Mouse (Mus musculus) right cerebral cortex, postnatal 25 days (tissue): Measurements from ENCODE around the gene Gpsm1.
A peak's percentile ranks its signal among the peaks of the same experiment; 100 is the strongest.

Experiments
- DNase-seq: peaks from one replicate; pipeline ENCODE4 v3.0.0; 2022

Gene Gpsm1

GRCm38 (mm10) chr2:26315072-26315924, at the start of gene Gpsm1:
Gene Gpsm1 (plus strand): TSS chr2:26315515.
- peak; percentile 85 for DNase-seq

- no peak for DNase-seq
Observed at GRCm38 (mm10) chr2:26266066-26266742, 49.1 kb upstream of the Gpsm1 start.

DNA sequence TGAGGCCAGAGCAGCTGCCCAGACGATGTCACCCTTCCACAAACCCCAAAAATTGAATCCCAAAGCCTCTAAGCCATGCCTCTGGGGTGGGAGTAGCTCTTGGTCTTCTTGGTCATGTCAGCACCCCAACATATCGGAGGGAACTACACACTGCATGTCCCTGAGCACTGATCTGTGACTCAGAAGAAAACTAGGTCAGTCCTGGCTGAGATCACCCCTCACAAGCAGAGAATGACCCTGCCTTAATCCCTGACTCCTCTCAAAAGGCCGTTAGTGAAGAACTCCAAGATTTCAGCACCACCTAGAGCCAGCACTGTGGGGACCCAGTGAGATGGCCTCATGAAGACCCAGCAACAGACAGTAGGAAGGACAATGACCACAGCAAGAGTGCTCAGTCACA, 47.1 kb upstream of the Gpsm1 start:
- no peak for DNase-seq

GRCm38 (mm10) chr2:26273611-26274010, 41.7 kb upstream of the Gpsm1 start:
- DNase-seq = peak; percentile 44

GRCm38 (mm10) chr2:26279712-26280111, 35.6 kb upstream of the Gpsm1 start:
- DNase-seq = no peak

GRCm38 (mm10) chr2:26280594-26280993, 34.7 kb upstream of the Gpsm1 start:
- no peak for DNase-seq

GRCm38 (mm10) chr2:26285804-26286203, 29.5 kb upstream of the Gpsm1 start:
- DNase-seq = no peak

DNA sequence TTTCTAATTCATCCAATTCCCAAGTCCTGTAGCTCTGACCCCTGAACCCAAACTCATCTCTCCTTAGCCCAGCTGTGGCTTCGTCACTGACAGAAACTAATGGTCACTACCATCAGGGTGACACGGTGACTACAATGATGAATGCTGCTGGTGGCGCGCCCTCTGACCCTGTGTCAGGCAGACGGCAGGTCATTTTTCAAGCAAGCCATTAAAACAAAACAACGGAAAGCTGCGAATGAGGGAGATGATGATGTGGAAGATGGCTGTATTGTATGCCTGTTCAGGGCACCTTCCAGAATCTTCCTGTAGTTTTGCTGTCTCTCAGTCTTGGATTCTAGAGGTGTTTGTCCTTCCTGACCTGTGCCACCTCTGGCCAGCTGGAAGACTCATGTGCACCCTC, 28.9 kb upstream of the Gpsm1 start:
- DNase-seq = no peak

- no peak for DNase-seq
Observed at GRCm38 (mm10) chr2:26290133-26290532, 25.2 kb upstream of the Gpsm1 start.

DNA sequence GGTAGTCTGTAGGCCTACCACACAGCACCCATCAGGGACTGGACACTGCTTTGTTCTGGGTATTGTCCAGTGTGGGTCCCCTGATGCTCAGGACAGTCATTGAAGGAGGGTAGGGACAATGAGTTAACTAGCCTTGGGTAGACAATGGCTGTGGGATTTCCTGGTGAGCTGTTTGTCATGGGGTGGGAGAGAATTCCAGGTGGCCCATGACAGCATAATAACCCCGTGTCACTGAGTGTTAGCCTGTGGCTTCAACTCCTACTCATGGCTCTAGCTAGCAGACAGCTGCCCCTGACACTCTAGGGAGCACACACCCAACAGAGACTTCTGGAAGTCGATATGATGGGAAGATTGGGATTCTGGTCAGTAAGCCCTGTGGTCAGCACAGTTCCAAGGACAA, 20.9 kb upstream of the Gpsm1 start, which contains the start of gene Ccdc187:
Gene Ccdc187, minus strand, starts transcription at position 101 of the 400 bp plus-strand sequence.
- no peak for DNase-seq

GRCm38 (mm10) chr2:26296606-26297195, 18.6 kb upstream of the Gpsm1 start:
- peak; percentile 72 for DNase-seq

GRCm38 (mm10) chr2:26298208-26298855, 17.0 kb upstream of the Gpsm1 start:
- peak; percentile 77 for DNase-seq

GRCm38 (mm10) chr2:26298856-26299230, 16.5 kb upstream of the Gpsm1 start:
- no peak for DNase-seq

GRCm38 (mm10) chr2:26299336-26299735, 16.0 kb upstream of the Gpsm1 start:
- DNase-seq = no peak

GRCm38 (mm10) chr2:26300161-26300807, 15.0 kb upstream of the Gpsm1 start:
- DNase-seq = peak; percentile 20

- peak; percentile 82 for DNase-seq
Observed at GRCm38 (mm10) chr2:26300808-26301174, 14.5 kb upstream of the Gpsm1 start.

- DNase-seq = no peak
Observed at GRCm38 (mm10) chr2:26302005-26302503, 13.3 kb upstream of the Gpsm1 start.

- no peak for DNase-seq
Observed at GRCm38 (mm10) chr2:26304711-26305110, 10.6 kb upstream of the Gpsm1 start.

- no peak for DNase-seq
Observed at GRCm38 (mm10) chr2:26305555-26305954, 9.8 kb upstream of the Gpsm1 start.

- DNase-seq = no peak
Observed at GRCm38 (mm10) chr2:26306702-26307101, 8.6 kb upstream of the Gpsm1 start.

- DNase-seq = no peak
Observed at GRCm38 (mm10) chr2:26309739-26310138, 5.6 kb upstream of the Gpsm1 start.

GRCm38 (mm10) chr2:26311936-26312335, 3.4 kb upstream of the Gpsm1 start:
- no peak for DNase-seq

- no peak for DNase-seq
Observed at GRCm38 (mm10) chr2:26312812-26313211, 2.5 kb upstream of the Gpsm1 start.
